Mouse (Mus musculus): Measurements from ENCODE around the gene Sugt1. TPM values are rescaled to one million over a fixed set of nuclear protein-coding genes. Genes with fewer than 3 reads are reported as not detected.

Gene Sugt1
- polyA plus RNA-seq, 2 experiments: 55.4 to 122 TPM

DNA sequence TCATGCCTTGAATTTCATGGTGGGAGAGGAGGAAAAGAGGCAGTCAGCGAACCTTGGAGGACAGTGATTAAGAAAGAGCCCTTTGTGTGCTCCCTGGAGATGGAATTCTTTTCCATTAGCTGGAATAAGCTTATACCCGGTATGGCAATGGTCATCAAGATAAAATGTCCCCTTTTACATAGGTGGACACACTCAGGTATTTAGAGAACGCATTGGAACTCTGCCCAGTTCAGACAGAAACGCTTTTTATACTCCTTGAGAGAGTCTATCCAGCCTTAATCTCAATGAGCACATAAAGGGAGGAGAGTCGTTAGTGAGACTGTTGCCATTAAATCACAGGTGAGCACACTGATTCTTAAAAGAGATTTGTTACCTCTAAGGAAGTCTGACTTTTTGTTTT is 73.0 kb downstream of the Sugt1 start:
- peak overlapping the region; percentile 52 for H3K27ac ChIP-seq (replicated peaks; ENCODE audit: low read depth, low read length)
- no peaks in the 10 kb centered on the region for H3K9me3 ChIP-seq (ENCODE audit: control insufficient read depth, low read length)
- H3K4me3 ChIP-seq (replicated peaks; ENCODE audit: low read length): peak overlapping the region; percentile 38
- peak overlapping the region; percentile 58; the same call in 1 of the 2 replicates for H3K9ac ChIP-seq (ENCODE audit: low read depth, low read length, severe bottlenecking)
- no peak for TF ChIP-seq POLR2A (IDR thresholded peaks at IDR 0.05; ENCODE audit: borderline replicate concordance, extremely low read depth, insufficient read depth, insufficient read length)
- peaks cover 10% of the 10 kb centered on the region; the same call in 1 of the 2 replicates for H3K4me1 ChIP-seq (ENCODE audit: control insufficient read depth, insufficient read depth, low read length)
- WGBS: 47% methylated on average over 5 of the region's 5 CpGs
- no peak for DNase-seq (ENCODE audit: low spot score)
- H3K4me2 ChIP-seq (replicated peaks; ENCODE audit: low read depth, low read length, severe bottlenecking): peak overlapping the region; percentile 54; the same call in 1 of the 2 replicates
- no peaks in the 10 kb centered on the region for H3K27me3 ChIP-seq (ENCODE audit: control insufficient read depth, insufficient read depth, low read length)
- ATAC-seq (ENCODE audit: low FRiP score, low read depth): no peak
- no peaks in the 10 kb centered on the region for H3K36me3 ChIP-seq (ENCODE audit: control insufficient read depth, insufficient read depth, low read length)

DNA sequence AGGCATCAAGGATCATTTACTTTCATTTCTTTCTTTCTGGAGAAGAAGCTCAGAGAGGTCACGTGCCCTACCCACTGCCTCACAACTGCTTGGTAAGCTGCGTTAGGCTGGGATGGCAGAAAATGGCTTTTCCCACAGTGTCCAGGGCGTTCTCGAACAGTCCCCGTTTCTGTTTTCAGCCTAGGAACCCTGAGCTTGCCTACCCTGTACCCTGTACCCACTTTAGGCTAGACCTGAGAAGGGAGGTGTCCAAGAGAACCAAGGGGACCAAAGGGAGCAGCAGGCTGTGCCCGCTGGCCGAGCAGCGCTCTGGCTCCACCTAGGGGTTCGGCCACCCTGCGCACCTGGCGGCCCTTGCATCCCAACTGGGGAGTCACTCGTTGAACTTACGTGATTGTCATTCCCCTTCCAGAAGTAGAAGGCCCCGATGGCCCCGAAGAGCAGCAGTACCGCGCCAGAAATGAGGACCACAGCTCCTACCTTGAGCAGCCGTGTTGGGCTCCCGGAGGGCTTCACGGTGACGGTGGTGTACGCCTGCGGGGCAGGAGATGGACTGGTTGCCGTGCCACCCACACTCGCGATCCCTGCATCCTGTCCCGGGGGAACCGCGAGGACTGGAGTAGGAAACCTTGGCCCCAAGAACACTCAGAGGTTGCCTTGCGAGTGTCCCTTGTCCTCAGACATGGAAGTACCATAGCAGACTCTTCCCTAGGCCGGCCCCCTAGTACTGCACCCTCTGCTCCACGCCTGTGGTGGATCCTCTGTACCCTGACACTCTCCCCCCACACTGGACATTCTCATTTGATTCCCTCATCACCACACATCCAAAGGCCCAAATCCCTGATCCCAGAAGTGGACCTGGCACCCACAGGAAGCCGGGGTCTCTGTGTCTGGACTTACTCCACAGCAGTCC is 73.8 kb downstream of the Sugt1 start:
- H3K4me1 ChIP-seq (ENCODE audit: control insufficient read depth, insufficient read depth, low read length): peaks cover 10% of the 10 kb centered on the region; the same call in 1 of the 2 replicates
- no peaks in the 10 kb centered on the region for H3K36me3 ChIP-seq (ENCODE audit: control insufficient read depth, insufficient read depth, low read length)
- DNase-seq (ENCODE audit: low spot score) (no peak), ATAC-seq (ENCODE audit: low FRiP score, low read depth) (peak; percentile 53; the same call in 1 of the 2 replicates)
- no peaks in the 10 kb centered on the region for H3K27me3 ChIP-seq (ENCODE audit: control insufficient read depth, insufficient read depth, low read length)
- WGBS: 15% methylated on average over 33 of the region's 33 CpGs
- H3K4me3 ChIP-seq (replicated peaks; ENCODE audit: low read length): peak overlapping the region; percentile 38
- H3K27ac ChIP-seq (replicated peaks; ENCODE audit: low read depth, low read length): peak overlapping the region; percentile 52
- 0 out of 2 replicates have a peak, but pooled peaks have one; percentile 19 for TF ChIP-seq POLR2A (IDR thresholded peaks at IDR 0.05; ENCODE audit: borderline replicate concordance, extremely low read depth, insufficient read depth, insufficient read length)
- H3K4me2 ChIP-seq (replicated peaks; ENCODE audit: low read depth, low read length, severe bottlenecking): peak overlapping the region; percentile 54
- no peaks in the 10 kb centered on the region for H3K9me3 ChIP-seq (ENCODE audit: control insufficient read depth, low read length)
- peak overlapping the region; percentile 58 for H3K9ac ChIP-seq (ENCODE audit: low read depth, low read length, severe bottlenecking)

DNA sequence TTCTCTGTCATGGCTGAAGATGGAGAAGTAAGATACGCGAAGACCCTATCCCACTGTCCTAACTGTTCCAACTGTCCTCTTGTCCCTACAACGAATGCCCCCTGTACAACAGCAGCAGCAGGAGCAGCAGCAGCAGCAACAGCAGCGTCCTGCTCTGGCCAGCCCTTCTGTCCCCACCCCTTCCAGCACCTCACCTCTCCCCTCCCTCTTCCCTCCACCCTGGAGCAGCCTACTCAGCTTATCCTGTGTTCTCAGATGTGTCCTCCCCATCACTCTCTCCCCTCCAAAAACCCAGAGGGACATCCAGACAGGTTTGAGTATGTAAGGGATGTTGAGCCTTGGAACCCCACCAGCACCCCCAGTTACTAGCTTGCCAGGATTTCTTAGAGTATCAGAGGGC is 74.5 kb downstream of the Sugt1 start, which contains the start of gene Cnmd:
Cnmd (minus strand) TSS at position 170 of the 400 bp plus-strand sequence.
- H3K9me3 ChIP-seq (ENCODE audit: control insufficient read depth, low read length): no peaks in the 10 kb centered on the region
- DNase-seq (ENCODE audit: low spot score): no peak
- TF ChIP-seq POLR2A (IDR thresholded peaks at IDR 0.05; ENCODE audit: borderline replicate concordance, extremely low read depth, insufficient read depth, insufficient read length): no peak
- H3K4me3 ChIP-seq (replicated peaks; ENCODE audit: low read length): peak within 1 kb of the TSS; percentile 38
- H3K4me1 ChIP-seq (ENCODE audit: control insufficient read depth, insufficient read depth, low read length): peaks cover 10% of the 10 kb centered on the region; the same call in 1 of the 2 replicates
- peak within 1 kb of the TSS; percentile 58 for H3K9ac ChIP-seq (ENCODE audit: low read depth, low read length, severe bottlenecking)
- peak within 1 kb of the TSS; percentile 54 for H3K4me2 ChIP-seq (replicated peaks; ENCODE audit: low read depth, low read length, severe bottlenecking)
- 0 out of 2 replicates have a peak, but pooled peaks have one; percentile 41 for ATAC-seq (ENCODE audit: low FRiP score, low read depth)
- H3K36me3 ChIP-seq (ENCODE audit: control insufficient read depth, insufficient read depth, low read length): no peaks in the 10 kb centered on the region
- H3K27me3 ChIP-seq (ENCODE audit: control insufficient read depth, insufficient read depth, low read length): no peaks in the 10 kb centered on the region
- 54% methylated on average over 4 of the region's 4 CpGs for WGBS
- H3K27ac ChIP-seq (replicated peaks; ENCODE audit: low read depth, low read length): peak within 1 kb of the TSS; percentile 52

DNA sequence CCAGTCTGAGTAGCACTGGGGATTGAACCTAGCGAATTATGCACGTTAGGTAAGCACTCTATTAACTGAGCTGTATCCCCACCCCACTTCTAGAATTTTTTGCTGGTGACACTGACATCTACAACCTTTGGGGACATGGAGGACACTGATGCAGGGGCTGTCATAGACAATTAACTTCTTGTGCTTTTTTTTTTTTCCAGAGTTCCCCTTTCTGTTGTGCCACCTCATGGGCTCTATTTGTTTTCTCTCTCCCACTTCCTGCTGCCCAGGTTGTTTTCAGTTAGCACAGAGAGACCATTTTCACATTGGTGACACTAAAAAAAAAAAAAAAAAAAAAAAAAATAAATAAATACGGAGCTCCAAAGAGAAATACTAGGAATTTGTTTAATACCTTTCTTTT is 83.5 kb downstream of the Sugt1 start:
- Histone ChIP-seq H3K9ac (ENCODE audit: low read depth, low read length, severe bottlenecking) (no peak overlapping the region), H3K4me2 (replicated peaks; ENCODE audit: low read depth, low read length, severe bottlenecking) (no peak overlapping the region), H3K4me1 (ENCODE audit: control insufficient read depth, insufficient read depth, low read length) (peaks cover 3% of the 10 kb centered on the region; the same call in 1 of the 2 replicates), H3K9me3 (ENCODE audit: control insufficient read depth, low read length) (no peaks in the 10 kb centered on the region), H3K27me3 (ENCODE audit: control insufficient read depth, insufficient read depth, low read length) (no peaks in the 10 kb centered on the region), H3K4me3 (replicated peaks; ENCODE audit: low read length) (no peak overlapping the region), H3K36me3 (ENCODE audit: control insufficient read depth, insufficient read depth, low read length) (no peaks in the 10 kb centered on the region), H3K27ac (replicated peaks; ENCODE audit: low read depth, low read length) (no peak overlapping the region)
- WGBS: 91% methylated on average over 3 of the region's 3 CpGs
- no peak for TF ChIP-seq POLR2A (IDR thresholded peaks at IDR 0.05; ENCODE audit: borderline replicate concordance, extremely low read depth, insufficient read depth, insufficient read length)
- ATAC-seq (ENCODE audit: low FRiP score, low read depth) (no peak), DNase-seq (ENCODE audit: low spot score) (no peak)

DNA sequence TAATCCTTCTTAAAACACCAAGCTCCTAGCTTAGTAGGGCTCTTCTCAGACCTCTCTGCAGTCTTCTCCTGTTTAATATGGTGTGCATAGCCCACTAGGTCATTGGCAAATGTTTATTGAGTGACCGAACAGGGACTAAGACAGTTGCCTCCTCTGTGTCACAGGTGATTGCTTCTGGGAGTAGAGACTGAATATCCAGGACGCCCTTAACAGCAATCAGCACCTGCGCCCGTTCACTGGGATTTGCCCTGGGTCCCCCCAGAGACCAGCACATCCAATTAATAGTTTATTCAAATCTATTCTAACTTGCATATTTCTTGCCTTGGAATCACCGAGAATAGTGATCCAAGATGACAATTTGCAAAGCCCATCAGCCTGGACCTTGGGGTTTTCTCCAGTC is 85.1 kb downstream of the Sugt1 start:
- 90% methylated on average over 5 of the region's 5 CpGs for WGBS
- Histone ChIP-seq H3K9me3 (ENCODE audit: control insufficient read depth, low read length) (no peaks in the 10 kb centered on the region), H3K4me2 (replicated peaks; ENCODE audit: low read depth, low read length, severe bottlenecking) (no peak overlapping the region), H3K4me1 (ENCODE audit: control insufficient read depth, insufficient read depth, low read length) (peaks cover 15% of the 10 kb centered on the region; the same call in 1 of the 2 replicates), H3K9ac (ENCODE audit: low read depth, low read length, severe bottlenecking) (no peak overlapping the region), H3K27ac (replicated peaks; ENCODE audit: low read depth, low read length) (no peak overlapping the region), H3K27me3 (ENCODE audit: control insufficient read depth, insufficient read depth, low read length) (no peaks in the 10 kb centered on the region), H3K4me3 (replicated peaks; ENCODE audit: low read length) (no peak overlapping the region), H3K36me3 (ENCODE audit: control insufficient read depth, insufficient read depth, low read length) (no peaks in the 10 kb centered on the region)
- no peak for TF ChIP-seq POLR2A (IDR thresholded peaks at IDR 0.05; ENCODE audit: borderline replicate concordance, extremely low read depth, insufficient read depth, insufficient read length)
- DNase-seq (ENCODE audit: low spot score) (no peak), ATAC-seq (ENCODE audit: low FRiP score, low read depth) (no peak)

Data from limb, embryonic 14.5 days (tissue).